Mouse (Mus musculus): ENCODE data around the gene Gm10974.

- TF ChIP-seq CTCF (IDR thresholded peaks at IDR 0.05; ENCODE audit: control insufficient read depth, insufficient read depth, insufficient read length) (no peak), USF1 (IDR thresholded peaks at IDR 0.05; ENCODE audit: low read depth) (no peak), CEBPB (IDR thresholded peaks at IDR 0.05; ENCODE audit: low read depth) (no peak), MAX (IDR thresholded peaks at IDR 0.05) (no peak), MYOD1 (IDR thresholded peaks at IDR 0.05; ENCODE audit: control insufficient read depth, insufficient read length, low read depth) (no peak), MYOG (IDR thresholded peaks at IDR 0.05; ENCODE audit: control insufficient read depth, extremely low read depth, insufficient read length) (no peak)
These were observed 61.3 kb downstream of the Gm10974 start for GRCm38 (mm10) chr7:66427053-66427436.
